Mouse (Mus musculus) G1E (cell line): ENCODE measurements around the gene Acap1.

Source experiments
- CTCF ChIP-seq: IDR thresholded peaks from 2 replicates; pipeline ENCODE4 v1.5.1; 2012; ENCODE audit warnings: low read depth, low read length, inconsistent platforms, mixed read lengths
- GATA1 ChIP-seq: IDR thresholded peaks from 2 replicates; pipeline ENCODE4 v1.6.1; 2012; ENCODE audit warnings: borderline replicate concordance, low read length, inconsistent platforms, mixed read lengths
- GATA2 ChIP-seq: IDR thresholded peaks from 2 replicates; pipeline ENCODE4 v1.6.1; 2012; ENCODE audit warnings: low read depth, low read length, inconsistent platforms, borderline replicate concordance
- POLR2AphosphoS5 ChIP-seq: IDR thresholded peaks from 2 replicates; pipeline ENCODE4 v1.6.1; 2012; ENCODE audit warnings: low read depth, low read length, inconsistent platforms; ENCODE audit not compliant: insufficient replicate concordance
- TAL1 ChIP-seq: conservative IDR thresholded peaks from 2 replicates; pipeline ENCODE4 v1.6.1; 2012; ENCODE audit warnings: low read depth, low read length, inconsistent platforms, mixed read lengths

DNA sequence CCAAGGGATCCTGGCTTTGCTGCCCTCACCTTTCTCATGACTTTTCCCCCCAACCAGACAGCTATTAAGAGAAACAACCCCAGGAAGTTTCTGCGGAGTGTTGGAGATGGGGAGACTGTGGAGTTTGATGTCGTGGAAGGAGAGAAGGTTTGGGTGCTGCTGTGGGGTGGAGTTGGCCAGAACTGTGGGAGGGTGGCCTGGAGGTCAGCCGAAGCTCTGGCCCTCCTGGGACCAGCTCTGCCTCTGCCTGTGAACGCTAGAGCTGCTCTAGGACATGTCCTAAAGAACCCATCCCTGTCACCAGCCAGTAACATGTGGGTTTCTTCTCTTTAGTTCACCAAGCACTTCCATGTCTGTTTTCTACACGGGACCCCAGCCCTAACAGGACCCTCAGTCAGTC, 43.8 kb upstream of the Acap1 start:
- no peak for TF ChIP-seq GATA1
- no peak for TF ChIP-seq POLR2AphosphoS5
- TF ChIP-seq CTCF: no peak
- TF ChIP-seq TAL1: no peak
- TF ChIP-seq GATA2: no peak
